ENCODE assay signal across 10 mouse cellular contexts in the genomic region with DNA sequence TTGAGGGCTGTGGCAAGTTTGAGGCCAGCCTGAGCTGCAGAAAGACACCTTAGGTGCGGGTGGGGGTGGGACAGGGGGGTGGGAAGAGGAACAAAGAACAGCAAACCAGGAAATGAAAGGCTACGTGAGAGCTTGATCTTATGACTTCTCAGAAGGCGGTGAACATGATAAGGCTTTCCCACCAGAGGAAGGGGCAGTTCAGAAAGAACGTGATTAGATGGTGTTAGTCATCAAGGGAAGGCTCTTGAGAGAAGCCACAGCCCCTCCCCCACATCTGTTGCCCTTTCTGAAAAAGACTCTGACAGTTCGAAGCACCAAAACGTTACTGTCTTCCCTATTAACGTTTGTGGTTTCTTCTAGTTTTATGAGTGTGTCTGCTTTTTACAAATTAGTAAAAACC.
DNase-seq lines count a peak whose midpoint lies in the region; ATAC-seq and TF ChIP-seq lines count a peak whose summit lies in the region.
"Had no signal": no experiment of that assay in that cellular context is flagged by ENCODE, and none has a peak within 500 bp of the region (broad histone marks: within the 10 kb centered on the region; RNA-seq: fewer than 3 reads in every experiment).

No protein-coding gene starts in this region.

- no peaks in the 10 kb centered on the region; the same call in 1 of the 2 replicates for H3K4me1 ChIP-seq in midbrain, embryonic 14.5 days (ENCODE audit: control insufficient read depth, insufficient read depth, low read length)
- H3K4me1 ChIP-seq in midbrain, embryonic 16.5 days (ENCODE audit: control insufficient read depth, insufficient read depth, low read length): no peaks in the 10 kb centered on the region
- H3K4me1 ChIP-seq in MEL (ENCODE audit: control insufficient read depth in 1 of 2, insufficient read depth in 2 of 2, low read length in 2 of 2): peaks cover 0 to 4% of the 10 kb centered on the region in 2 experiments; a peak in 1 of 4 replicates
- H3K4me1 ChIP-seq: hindbrain, embryonic 15.5 days had no signal

- 33% methylated on average over 7 of the region's 7 CpGs for whole genome bisulfite sequencing in midbrain, embryonic 14.5 days
- 33% methylated on average over 7 of the region's 7 CpGs for WGBS in midbrain, embryonic 16.5 days

- TF ChIP-seq RAD21 in MEL (IDR thresholded peaks at IDR 0.05; ENCODE audit: low read depth, low read length): no peak

- no peaks in the 10 kb centered on the region for H3K36me3 ChIP-seq in midbrain, embryonic 14.5 days (ENCODE audit: control insufficient read depth, insufficient read depth, low read length)
- no peaks in the 10 kb centered on the region for H3K36me3 ChIP-seq in midbrain, embryonic 16.5 days (ENCODE audit: control insufficient read depth, insufficient read depth, low read length)
- H3K36me3 ChIP-seq in MEL (ENCODE audit: control insufficient read depth in 1 of 2, insufficient read depth in 2 of 2, low read length in 2 of 2): 0 out of 4 replicates have a peak, but pooled peaks cover 0 to 3% of the 10 kb centered on the region in 2 experiments
- H3K36me3 ChIP-seq: hindbrain, embryonic 15.5 days had no signal

- peak in 1 of 2 experiments; percentile 37; a peak in 2 of 4 replicates for TF ChIP-seq EP300 in MEL (IDR thresholded peaks at IDR 0.05; ENCODE audit: low read depth in 1 of 2, low read length in 2 of 2)

- H3K27ac ChIP-seq in midbrain, embryonic 14.5 days (replicated peaks; ENCODE audit: low read depth, low read length): no peak overlapping the region
- no peak overlapping the region for H3K27ac ChIP-seq in midbrain, embryonic 16.5 days (ENCODE audit: low read length)
- H3K27ac ChIP-seq in MEL (ENCODE audit: control insufficient read depth, low read depth, low read length): no peak overlapping the region
- H3K27ac ChIP-seq: hindbrain, embryonic 15.5 days had no signal

- no peaks in the 10 kb centered on the region for H3K27me3 ChIP-seq in midbrain, embryonic 14.5 days (ENCODE audit: control insufficient read depth, insufficient read depth, low read length)
- no peaks in the 10 kb centered on the region for H3K27me3 ChIP-seq in midbrain, embryonic 16.5 days (ENCODE audit: control insufficient read depth, insufficient read depth, low read depth, low read length)
- no peaks in the 10 kb centered on the region for H3K27me3 ChIP-seq in MEL (ENCODE audit: control insufficient read depth in 1 of 2, insufficient read depth in 2 of 2, low read length in 2 of 2)
- H3K27me3 ChIP-seq: hindbrain, embryonic 15.5 days had no signal

- H3K4me3 ChIP-seq in midbrain, embryonic 14.5 days (replicated peaks; ENCODE audit: low read depth, low read length): no peak overlapping the region
- H3K4me3 ChIP-seq in midbrain, embryonic 16.5 days (ENCODE audit: low read depth, low read length): no peak overlapping the region
- H3K4me3 ChIP-seq in MEL (ENCODE audit: control insufficient read depth in 1 of 2, insufficient read depth in 1 of 2, low read depth in 2 of 2, low read length in 2 of 2): no peak overlapping the region
- H3K4me3 ChIP-seq: hindbrain, embryonic 15.5 days had no signal

- no peak for TF ChIP-seq CTCF in MEL (IDR thresholded peaks at IDR 0.05 in 2 of 3, conservative IDR thresholded peaks at IDR 0.05 in 1 of 3; ENCODE audit: control insufficient read depth in 1 of 3, insufficient read depth in 1 of 3, low read depth in 2 of 3, low read length in 3 of 3, poor library complexity in 1 of 3, severe bottlenecking in 1 of 3)

- intact Hi-C loops in heart, postnatal 25 days (cut with DNase I): no loop called here

- no peak overlapping the region for H3K9ac ChIP-seq in midbrain, embryonic 14.5 days (replicated peaks; ENCODE audit: low read length)
- H3K9ac ChIP-seq in midbrain, embryonic 16.5 days (ENCODE audit: low read depth, low read length): no peak overlapping the region
- H3K9ac ChIP-seq in MEL (ENCODE audit: control insufficient read depth, low read depth, low read length, poor library complexity, severe bottlenecking): no peak overlapping the region
- H3K9ac ChIP-seq: hindbrain, embryonic 15.5 days had no signal

- no peaks in the 10 kb centered on the region for H3K79me2 ChIP-seq in MEL (ENCODE audit: control insufficient read depth, insufficient read depth, low read length, poor library complexity)

- peak; percentile 31 for DNase-seq in midbrain, embryonic 14.5 days
- peak; percentile 69 for DNase-seq in MEL (ENCODE audit: low read depth, low spot score)
- peak; percentile 78 for DNase-seq in embryo, embryonic 10.5 days (ENCODE audit: low spot score)
- DNase-seq in monocyte, adult 2 months (ENCODE audit: low read depth in 1 of 2, low spot score in 2 of 2): peak; percentile 38 to 54
- DNase-seq in heart, postnatal 25 days (ENCODE audit: low spot score): no peak
- no peak for DNase-seq in frontal cortex, adult 2 months (ENCODE audit: extremely low spot score in 1 of 2, low spot score in 1 of 2)
- no peak for DNase-seq in cerebellum, postnatal 36 days
- DNase-seq: right cerebral cortex, postnatal 25 days had no signal

- TF ChIP-seq POLR2A in MEL (IDR thresholded peaks at IDR 0.05; ENCODE audit: control insufficient read depth in 1 of 2, insufficient read depth in 1 of 2, low read depth in 1 of 2, low read length in 2 of 2, poor library complexity in 1 of 2): no peak

- no peak for ATAC-seq in midbrain, embryonic 14.5 days (ENCODE audit: low FRiP score, low TSS enrichment)
- ATAC-seq in midbrain, embryonic 16.5 days: no peak

- H3K4me2 ChIP-seq in midbrain, embryonic 14.5 days (ENCODE audit: low read length): no peak overlapping the region
- no peak overlapping the region for H3K4me2 ChIP-seq in midbrain, embryonic 16.5 days (ENCODE audit: low read length)
- H3K4me2 ChIP-seq: hindbrain, embryonic 15.5 days had no signal

- H3K9me3 ChIP-seq in midbrain, embryonic 14.5 days (ENCODE audit: control insufficient read depth, low read length): no peaks in the 10 kb centered on the region
- H3K9me3 ChIP-seq in midbrain, embryonic 16.5 days (replicated peaks; ENCODE audit: control insufficient read depth, low read length, poor library complexity, severe bottlenecking): no peaks in the 10 kb centered on the region
- no peaks in the 10 kb centered on the region for H3K9me3 ChIP-seq in MEL (replicated peaks; ENCODE audit: insufficient read depth, low read length)
- H3K9me3 ChIP-seq: hindbrain, embryonic 15.5 days had no signal

TF ChIP-seq in MEL, 35 proteins besides CTCF, POLR2A, EP300 and RAD21:
- no peak for TF ChIP-seq NRF1 (IDR thresholded peaks at IDR 0.05; ENCODE audit: insufficient read depth, low read depth, low read length, poor library complexity, severe bottlenecking)
- no peak for TF ChIP-seq MAZ (IDR thresholded peaks at IDR 0.05; ENCODE audit: low read depth, low read length)
- TF ChIP-seq UBTF (IDR thresholded peaks at IDR 0.05; ENCODE audit: borderline replicate concordance, insufficient read depth, low read depth, low read length): no peak
- TF ChIP-seq HCFC1 (IDR thresholded peaks at IDR 0.05; ENCODE audit: low read depth, low read length): no peak
- no peak for TF ChIP-seq GABPA (IDR thresholded peaks at IDR 0.05; ENCODE audit: low read depth, low read length)
- TF ChIP-seq MAX (IDR thresholded peaks at IDR 0.05; ENCODE audit: low read length): no peak
- no peak for TF ChIP-seq NELFE (IDR thresholded peaks at IDR 0.05; ENCODE audit: low read depth, low read length)
- TF ChIP-seq TAL1 (IDR thresholded peaks at IDR 0.05; ENCODE audit: low read length): no peak
- no peak for TF ChIP-seq SMC3 (IDR thresholded peaks at IDR 0.05; ENCODE audit: low read depth, low read length)
- no peak for TF ChIP-seq ZMIZ1 (IDR thresholded peaks at IDR 0.05; ENCODE audit: low read depth, low read length)
- peak; percentile 51; the same call in 1 of the 2 replicates for TF ChIP-seq BHLHE40 (IDR thresholded peaks at IDR 0.05; ENCODE audit: borderline replicate concordance, low read depth, low read length)
- TF ChIP-seq CHD1 (IDR thresholded peaks at IDR 0.05; ENCODE audit: low read depth, low read length): no peak
- no peak for TF ChIP-seq TBP (IDR thresholded peaks at IDR 0.05; ENCODE audit: low read depth, low read length)
- no peak for TF ChIP-seq TCF12 (IDR thresholded peaks at IDR 0.05; ENCODE audit: low read depth, low read length)
- 0 out of 2 replicates have a peak, but pooled peaks have one; percentile 23 for TF ChIP-seq GATA1 (IDR thresholded peaks at IDR 0.05; ENCODE audit: low read depth, low read length)
- no peak for TF ChIP-seq USF2 (IDR thresholded peaks at IDR 0.05; ENCODE audit: borderline replicate concordance in 1 of 2, insufficient read depth in 1 of 2, low read depth in 1 of 2, low read length in 2 of 2)
- no peak for TF ChIP-seq ELF1 (IDR thresholded peaks at IDR 0.05; ENCODE audit: low read depth, low read length)
- TF ChIP-seq JUND (IDR thresholded peaks at IDR 0.05; ENCODE audit: low read depth, low read length): no peak
- peak; percentile 41; the same call in 1 of the 2 replicates for TF ChIP-seq ETS1 (IDR thresholded peaks at IDR 0.05; ENCODE audit: low read depth, low read length)
- TF ChIP-seq RCOR1 (IDR thresholded peaks at IDR 0.05; ENCODE audit: low read depth, low read length): no peak

Comparison
In these comparisons a context has a peak if more than half of its experiments do, and no peak if none do; other contexts are left out.
1. DNase-seq: peak in midbrain, embryonic 14.5 days (single experiment), MEL (single experiment), embryo, embryonic 10.5 days (single experiment) and monocyte, adult 2 months (2 of 2); none in heart, postnatal 25 days (single experiment), frontal cortex, adult 2 months (0 of 2) and cerebellum, postnatal 36 days (0 of 2).